Comparison of ENCODE assay signal across 10 mouse cellular contexts in the genomic region with DNA sequence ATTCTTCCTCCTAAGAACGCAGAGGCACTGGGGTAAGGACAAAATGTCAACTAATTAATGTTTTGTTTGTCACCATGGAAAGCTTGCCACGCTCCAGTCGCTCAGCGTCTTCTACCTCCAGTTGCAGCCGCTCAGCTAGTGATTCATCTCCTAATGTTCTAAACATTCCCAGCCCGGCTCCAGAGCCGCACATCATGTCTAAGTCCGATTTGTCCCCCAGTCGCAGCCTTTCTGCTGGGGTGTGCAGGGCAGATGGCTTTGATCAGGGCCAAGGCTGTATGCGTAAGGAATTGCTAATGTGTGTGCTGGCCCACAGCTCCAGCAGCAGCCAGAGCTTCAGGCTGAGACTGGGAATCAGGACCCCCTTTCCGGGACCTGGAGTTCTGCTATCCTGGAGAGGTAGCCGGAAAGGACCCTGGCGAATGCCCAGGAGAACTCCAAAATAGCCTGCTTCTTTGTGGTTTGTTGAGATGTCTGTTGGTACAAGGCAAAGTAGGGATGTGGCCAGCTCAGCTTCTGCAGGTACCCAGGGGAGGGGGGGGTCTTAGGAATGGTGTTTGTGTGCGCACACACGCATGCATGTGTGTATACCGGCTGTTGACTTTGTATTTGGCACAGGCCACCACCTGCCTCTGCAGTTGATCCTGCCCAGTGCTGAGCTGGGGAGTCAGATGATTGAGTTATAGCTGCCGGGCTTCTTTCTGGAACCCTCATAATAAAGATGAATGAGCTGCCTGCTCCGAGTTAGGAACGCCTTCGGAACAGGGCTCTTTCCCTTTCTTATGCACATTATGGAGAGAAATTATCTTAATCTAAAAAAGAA.
A peak's percentile ranks its signal among the peaks of the same experiment; 100 is the strongest.
DNase-seq lines count a peak whose midpoint lies in the region; ATAC-seq lines count a peak whose summit lies in the region.
"Had no signal": no experiment of that assay in that cellular context is flagged by ENCODE, and none has a peak within 500 bp of the region (broad histone marks: within the 10 kb centered on the region; RNA-seq: fewer than 3 reads in every experiment).

No protein-coding gene starts in this region.

- H3K4me3 ChIP-seq in heart, embryonic 15.5 days, result no peak overlapping the region
- H3K4me3 ChIP-seq in heart, embryonic 12.5 days, result no peak overlapping the region
- no peak overlapping the region for H3K4me3 ChIP-seq in embryonic facial prominence, embryonic 14.5 days (ENCODE audit: low read depth, low read length)
- no peak overlapping the region for H3K4me3 ChIP-seq in neural tube, embryonic 15.5 days (replicated peaks)
- H3K4me3 ChIP-seq: limb, embryonic 15.5 days had no signal

- peak; percentile 29 for DNase-seq in lung, postnatal 10 days
- DNase-seq in lung, postnatal 25 days (ENCODE audit: low spot score), result no peak
- no peak for DNase-seq in embryonic facial prominence, embryonic 14.5 days (ENCODE audit: low spot score)
- no peak for DNase-seq in heart, adult 9 months (ENCODE audit: low spot score in 2 of 2)
- DNase-seq in gastrocnemius, postnatal 25 days, result no peak

- 77% methylated on average over 20 of the region's 20 CpGs for WGBS in heart, embryonic 15.5 days
- 81% methylated on average over 20 of the region's 20 CpGs for WGBS in heart, embryonic 12.5 days
- WGBS in embryonic facial prominence, embryonic 14.5 days, result 49% methylated on average over 20 of the region's 20 CpGs
- WGBS in neural tube, embryonic 15.5 days, result 60% methylated on average over 20 of the region's 20 CpGs

- no peaks in the 10 kb centered on the region for H3K36me3 ChIP-seq in heart, embryonic 15.5 days
- H3K36me3 ChIP-seq in heart, embryonic 12.5 days, result no peaks in the 10 kb centered on the region
- H3K36me3 ChIP-seq in embryonic facial prominence, embryonic 14.5 days (ENCODE audit: control insufficient read depth, insufficient read depth, low read length), result no peaks in the 10 kb centered on the region
- no peaks in the 10 kb centered on the region for H3K36me3 ChIP-seq in neural tube, embryonic 15.5 days
- H3K36me3 ChIP-seq: limb, embryonic 15.5 days had no signal

- no peak overlapping the region for H3K27ac ChIP-seq in heart, embryonic 15.5 days
- H3K27ac ChIP-seq in heart, embryonic 12.5 days (ENCODE audit: poor library complexity, severe bottlenecking), result no peak overlapping the region
- H3K27ac ChIP-seq in embryonic facial prominence, embryonic 14.5 days (replicated peaks; ENCODE audit: low read depth, low read length), result no peak overlapping the region
- 0 out of 2 replicates have a peak overlapping the region, but pooled peaks have one; percentile 9 for H3K27ac ChIP-seq in neural tube, embryonic 15.5 days (replicated peaks)
- H3K27ac ChIP-seq: limb, embryonic 15.5 days had no signal

- H3K27me3 ChIP-seq in heart, embryonic 15.5 days, result peaks cover 37% of the 10 kb centered on the region
- peaks cover 66% of the 10 kb centered on the region for H3K27me3 ChIP-seq in heart, embryonic 12.5 days (replicated peaks)
- H3K27me3 ChIP-seq in embryonic facial prominence, embryonic 14.5 days (replicated peaks; ENCODE audit: control insufficient read depth, insufficient read depth, low read length), result no peaks in the 10 kb centered on the region
- H3K27me3 ChIP-seq in neural tube, embryonic 15.5 days (replicated peaks), result no peaks in the 10 kb centered on the region
- H3K27me3 ChIP-seq: CH12.LX; limb, embryonic 15.5 days had no signal

- 0 out of 2 replicates have a peak, but pooled peaks have one; percentile 33 for ATAC-seq in heart, embryonic 15.5 days (replicated peaks; ENCODE audit: insufficient number of reproducible peaks, insufficient read depth, low FRiP score, low read depth)
- ATAC-seq in heart, embryonic 12.5 days (ENCODE audit: insufficient number of reproducible peaks, low FRiP score), result no peak
- ATAC-seq in embryonic facial prominence, embryonic 14.5 days (ENCODE audit: low read depth), result peak; percentile 57; the same call in 1 of the 2 replicates
- no peak for ATAC-seq in neural tube, embryonic 15.5 days (ENCODE audit: low FRiP score)

- H3K9ac ChIP-seq in heart, embryonic 15.5 days, result no peak overlapping the region
- no peak overlapping the region for H3K9ac ChIP-seq in heart, embryonic 12.5 days
- no peak overlapping the region for H3K9ac ChIP-seq in embryonic facial prominence, embryonic 14.5 days (ENCODE audit: low read depth, low read length)
- no peak overlapping the region for H3K9ac ChIP-seq in neural tube, embryonic 15.5 days (replicated peaks)
- H3K9ac ChIP-seq: limb, embryonic 15.5 days had no signal

- H3K4me1 ChIP-seq in heart, embryonic 15.5 days (replicated peaks), result no peaks in the 10 kb centered on the region
- no peaks in the 10 kb centered on the region for H3K4me1 ChIP-seq in heart, embryonic 12.5 days (replicated peaks)
- peaks cover 11% of the 10 kb centered on the region; the same call in 1 of the 2 replicates for H3K4me1 ChIP-seq in embryonic facial prominence, embryonic 14.5 days (ENCODE audit: control insufficient read depth, insufficient read depth, low read length)
- peaks cover 16% of the 10 kb centered on the region for H3K4me1 ChIP-seq in neural tube, embryonic 15.5 days

- no peaks in the 10 kb centered on the region for H3K9me3 ChIP-seq in heart, embryonic 15.5 days (replicated peaks)
- H3K9me3 ChIP-seq in heart, embryonic 12.5 days (replicated peaks), result peaks cover 24% of the 10 kb centered on the region
- 0 out of 2 replicates have a peak, but pooled peaks cover 4% of the 10 kb centered on the region for H3K9me3 ChIP-seq in embryonic facial prominence, embryonic 14.5 days (ENCODE audit: control insufficient read depth, low read length)
- no peaks in the 10 kb centered on the region for H3K9me3 ChIP-seq in neural tube, embryonic 15.5 days (replicated peaks)
- H3K9me3 ChIP-seq: limb, embryonic 15.5 days had no signal

- H3K4me2 ChIP-seq in heart, embryonic 15.5 days, result no peak overlapping the region
- no peak overlapping the region for H3K4me2 ChIP-seq in heart, embryonic 12.5 days
- H3K4me2 ChIP-seq in embryonic facial prominence, embryonic 14.5 days (ENCODE audit: low read depth, low read length), result no peak overlapping the region
- no peak overlapping the region for H3K4me2 ChIP-seq in neural tube, embryonic 15.5 days
- H3K4me2 ChIP-seq: limb, embryonic 15.5 days had no signal

Comparison
In these comparisons a context has a peak if more than half of its experiments do, and no peak if none do; other contexts are left out.
1. ATAC-seq: peak in heart, embryonic 15.5 days (single experiment) and embryonic facial prominence, embryonic 14.5 days (single experiment); none in heart, embryonic 12.5 days (single experiment) and neural tube, embryonic 15.5 days (single experiment).